ENCODE assay signal across 15 mouse cellular contexts in the genomic region with DNA sequence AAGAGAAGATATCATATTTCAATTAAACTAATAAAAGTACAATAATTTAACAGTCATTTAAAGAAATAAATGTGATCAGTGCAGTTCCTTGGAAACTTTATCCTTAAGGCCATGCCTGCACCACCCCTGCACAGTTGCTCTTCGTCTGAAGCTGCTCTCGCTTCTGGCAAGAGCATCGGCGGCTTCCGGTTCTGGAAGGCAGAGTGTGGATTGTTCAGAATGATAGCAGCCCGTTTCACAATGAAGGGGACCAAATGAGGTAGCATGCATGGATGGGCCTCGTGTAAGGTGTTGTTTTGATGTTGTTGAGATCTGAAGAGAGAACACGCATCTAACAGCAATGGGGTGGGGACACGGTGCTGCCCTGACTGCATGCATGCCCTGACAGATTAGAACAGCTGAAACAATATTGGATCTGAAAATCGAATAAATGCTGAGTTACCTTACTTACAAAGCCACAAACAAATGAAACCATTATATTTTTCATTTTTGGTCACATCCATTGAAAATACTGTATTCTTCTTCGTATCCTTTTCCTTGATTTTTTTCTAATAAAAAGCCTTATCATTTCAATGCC.
DNase-seq lines count a peak whose midpoint lies in the region; ATAC-seq and TF ChIP-seq lines count a peak whose summit lies in the region.
"Had no signal": no experiment of that assay in that cellular context is flagged by ENCODE, and none has a peak within 500 bp of the region (broad histone marks: within the 10 kb centered on the region; RNA-seq: fewer than 3 reads in every experiment).

No protein-coding gene starts in this region.

- H3K4me1 ChIP-seq in kidney, embryonic 14.5 days (ENCODE audit: control insufficient read depth, insufficient read depth, low read length): no peaks in the 10 kb centered on the region
- no peaks in the 10 kb centered on the region for H3K4me1 ChIP-seq in heart, embryonic 13.5 days
- H3K4me1 ChIP-seq in lung, embryonic 14.5 days (ENCODE audit: insufficient read depth): no peaks in the 10 kb centered on the region
- no peaks in the 10 kb centered on the region for H3K4me1 ChIP-seq in forebrain, embryonic 16.5 days (replicated peaks; ENCODE audit: control insufficient read depth, insufficient read depth, low read length)
- no peaks in the 10 kb centered on the region for H3K4me1 ChIP-seq in liver, postnatal 0 days (ENCODE audit: insufficient read depth)
- H3K4me1 ChIP-seq: forebrain, embryonic 13.5 days; hindbrain, embryonic 15.5 days; intestine, embryonic 15.5 days; limb, embryonic 15.5 days had no signal

- WGBS in kidney, embryonic 14.5 days: 70% methylated on average over 11 of the region's 11 CpGs
- WGBS in heart, embryonic 13.5 days: 52% methylated on average over 11 of the region's 11 CpGs
- 58% methylated on average over 11 of the region's 11 CpGs for WGBS in lung, embryonic 14.5 days
- WGBS in forebrain, embryonic 16.5 days: 78% methylated on average over 11 of the region's 11 CpGs
- WGBS in liver, postnatal 0 days (ENCODE audit: insufficient replicate concordance): 76% methylated on average over 11 of the region's 11 CpGs

- H3K79me2 ChIP-seq in myocyte (ENCODE audit: control insufficient read depth, insufficient read depth): no peaks in the 10 kb centered on the region

- H3K9ac ChIP-seq in kidney, embryonic 14.5 days (ENCODE audit: low read depth, low read length): no peak overlapping the region
- H3K9ac ChIP-seq in heart, embryonic 13.5 days: 0 out of 2 replicates have a peak overlapping the region, but pooled peaks have one; percentile 37
- no peak overlapping the region for H3K9ac ChIP-seq in lung, embryonic 14.5 days
- H3K9ac ChIP-seq in forebrain, embryonic 16.5 days (replicated peaks; ENCODE audit: low read depth, low read length): no peak overlapping the region
- no peak overlapping the region for H3K9ac ChIP-seq in liver, postnatal 0 days (replicated peaks)
- H3K9ac ChIP-seq: forebrain, embryonic 13.5 days; hindbrain, embryonic 15.5 days; intestine, embryonic 15.5 days; limb, embryonic 15.5 days had no signal

- H3K27me3 ChIP-seq in kidney, embryonic 14.5 days (ENCODE audit: control insufficient read depth, insufficient read depth, low read length): no peaks in the 10 kb centered on the region
- H3K27me3 ChIP-seq in heart, embryonic 13.5 days (replicated peaks): no peaks in the 10 kb centered on the region
- no peaks in the 10 kb centered on the region for H3K27me3 ChIP-seq in lung, embryonic 14.5 days (ENCODE audit: insufficient read depth, low read length)
- H3K27me3 ChIP-seq in myocyte (ENCODE audit: control insufficient read depth, insufficient read depth, insufficient read length): no peaks in the 10 kb centered on the region
- no peaks in the 10 kb centered on the region for H3K27me3 ChIP-seq in forebrain, embryonic 16.5 days (replicated peaks; ENCODE audit: control insufficient read depth, insufficient read depth, low read length)
- H3K27me3 ChIP-seq in liver, postnatal 0 days (ENCODE audit: insufficient read depth, low read length): no peaks in the 10 kb centered on the region
- H3K27me3 ChIP-seq: forebrain, embryonic 13.5 days; hindbrain, embryonic 15.5 days; intestine, embryonic 15.5 days; limb, embryonic 15.5 days had no signal

- no peak for TF ChIP-seq EP300 in liver, postnatal 0 days (IDR thresholded peaks at IDR 0.05; ENCODE audit: low read depth)

- TF ChIP-seq CTCF in lung, embryonic 14.5 days (IDR thresholded peaks at IDR 0.05; ENCODE audit: low read depth): no peak
- no peak for TF ChIP-seq CTCF in liver, postnatal 0 days (IDR thresholded peaks at IDR 0.05; ENCODE audit: low read depth)

- H3K4me3 ChIP-seq in kidney, embryonic 14.5 days (ENCODE audit: low read length): no peak overlapping the region
- no peak overlapping the region for H3K4me3 ChIP-seq in heart, embryonic 13.5 days
- no peak overlapping the region for H3K4me3 ChIP-seq in lung, embryonic 14.5 days (ENCODE audit: low read depth, low read length)
- no peak overlapping the region for H3K4me3 ChIP-seq in myocyte
- no peak overlapping the region for H3K4me3 ChIP-seq in forebrain, embryonic 16.5 days (replicated peaks; ENCODE audit: low read length)
- H3K4me3 ChIP-seq in liver, postnatal 0 days (ENCODE audit: low read depth, low read length): no peak overlapping the region
- H3K4me3 ChIP-seq: forebrain, embryonic 13.5 days; hindbrain, embryonic 15.5 days; intestine, embryonic 15.5 days; limb, embryonic 15.5 days had no signal

- no peak overlapping the region for H3K4me2 ChIP-seq in kidney, embryonic 14.5 days (replicated peaks; ENCODE audit: low read depth, low read length)
- peak overlapping the region; percentile 24; the same call in 1 of the 2 replicates for H3K4me2 ChIP-seq in heart, embryonic 13.5 days
- no peak overlapping the region for H3K4me2 ChIP-seq in lung, embryonic 14.5 days
- no peak overlapping the region for H3K4me2 ChIP-seq in myocyte (ENCODE audit: low read depth)
- no peak overlapping the region for H3K4me2 ChIP-seq in forebrain, embryonic 16.5 days (ENCODE audit: low read length)
- H3K4me2 ChIP-seq in liver, postnatal 0 days (ENCODE audit: low read depth, low read length): no peak overlapping the region
- H3K4me2 ChIP-seq: forebrain, embryonic 13.5 days; hindbrain, embryonic 15.5 days; intestine, embryonic 15.5 days; limb, embryonic 15.5 days had no signal

- no peak overlapping the region for H3ac ChIP-seq in myocyte (ENCODE audit: control insufficient read depth, insufficient read length)

- no peak overlapping the region for H3K27ac ChIP-seq in kidney, embryonic 14.5 days (ENCODE audit: low read depth, low read length)
- no peak overlapping the region for H3K27ac ChIP-seq in heart, embryonic 13.5 days (replicated peaks)
- H3K27ac ChIP-seq in lung, embryonic 14.5 days (ENCODE audit: low read depth): no peak overlapping the region
- no peak overlapping the region for H3K27ac ChIP-seq in forebrain, embryonic 16.5 days (ENCODE audit: low read length)
- H3K27ac ChIP-seq in liver, postnatal 0 days (ENCODE audit: low read depth): no peak overlapping the region
- H3K27ac ChIP-seq: forebrain, embryonic 13.5 days; hindbrain, embryonic 15.5 days; intestine, embryonic 15.5 days; limb, embryonic 15.5 days had no signal

- H3K36me3 ChIP-seq in kidney, embryonic 14.5 days (ENCODE audit: control insufficient read depth, insufficient read depth, low read length): no peaks in the 10 kb centered on the region
- no peaks in the 10 kb centered on the region for H3K36me3 ChIP-seq in heart, embryonic 13.5 days
- no peaks in the 10 kb centered on the region for H3K36me3 ChIP-seq in lung, embryonic 14.5 days (ENCODE audit: insufficient read depth)
- no peaks in the 10 kb centered on the region for H3K36me3 ChIP-seq in myocyte (ENCODE audit: control insufficient read depth, insufficient read depth)
- no peaks in the 10 kb centered on the region for H3K36me3 ChIP-seq in forebrain, embryonic 16.5 days (ENCODE audit: control insufficient read depth, insufficient read depth)
- H3K36me3 ChIP-seq in liver, postnatal 0 days (replicated peaks; ENCODE audit: insufficient read depth, low read length): no peaks in the 10 kb centered on the region
- H3K36me3 ChIP-seq: hindbrain, embryonic 15.5 days; intestine, embryonic 15.5 days; limb, embryonic 15.5 days had no signal

- H3K9me3 ChIP-seq in kidney, embryonic 14.5 days (ENCODE audit: control insufficient read depth, low read length): no peaks in the 10 kb centered on the region
- no peaks in the 10 kb centered on the region for H3K9me3 ChIP-seq in heart, embryonic 13.5 days
- no peaks in the 10 kb centered on the region for H3K9me3 ChIP-seq in lung, embryonic 14.5 days (ENCODE audit: low read depth, low read length)
- H3K9me3 ChIP-seq in forebrain, embryonic 16.5 days (ENCODE audit: control insufficient read depth, low read length): no peaks in the 10 kb centered on the region
- H3K9me3 ChIP-seq in liver, postnatal 0 days (ENCODE audit: low read length): no peaks in the 10 kb centered on the region
- H3K9me3 ChIP-seq: forebrain, embryonic 13.5 days; hindbrain, embryonic 15.5 days; intestine, embryonic 15.5 days; limb, embryonic 15.5 days had no signal

- DNase-seq in kidney, postnatal 10 days: peak; percentile 23
- peak; percentile 33 for DNase-seq in lung, embryonic 14.5 days
- DNase-seq in liver, postnatal 0 days: no peak
- DNase-seq: cerebellum, adult 2 months; gastrocnemius, postnatal 25 days; right cerebral cortex, adult 18-20 months had no signal

- no peak for TF ChIP-seq POLR2A in myocyte (IDR thresholded peaks at IDR 0.05; ENCODE audit: insufficient read length, low read depth)

- no peak for ATAC-seq in kidney, embryonic 14.5 days (ENCODE audit: low FRiP score, low TSS enrichment)
- ATAC-seq in heart, embryonic 13.5 days (ENCODE audit: extremely low read depth, insufficient number of reproducible peaks, low FRiP score, low TSS enrichment): no peak
- ATAC-seq in lung, embryonic 14.5 days (ENCODE audit: insufficient read depth): no peak
- ATAC-seq in forebrain, embryonic 16.5 days: no peak
- ATAC-seq in liver, postnatal 0 days: no peak
- ATAC-seq: forebrain, embryonic 13.5 days; intestine, embryonic 15.5 days; midbrain, embryonic 16.5 days had no signal

TF ChIP-seq in myocyte, 11 proteins besides CTCF, POLR2A, EP300 and RAD21:
- TF ChIP-seq REST (IDR thresholded peaks at IDR 0.05; ENCODE audit: insufficient read depth, insufficient read length): no peak
- peak in 2 of 3 experiments; percentile 71 to 82 for TF ChIP-seq MYOD1 (IDR thresholded peaks at IDR 0.05; ENCODE audit: control insufficient read depth in 1 of 3, insufficient read length in 2 of 3, low read depth in 2 of 3)
- no peak for TF ChIP-seq POLR2AphosphoS2 (IDR thresholded peaks at IDR 0.05; ENCODE audit: insufficient read length, low read depth)
- TF ChIP-seq E2F4 (IDR thresholded peaks at IDR 0.05; ENCODE audit: insufficient read depth): no peak
